Mouse (Mus musculus) kidney, adult 11 months (tissue): ENCODE results near the gene Timm9.

Source experiments
- DNase-seq: peaks from one replicate; pipeline ENCODE4 v3.0.0; 2022

The Timm9 gene

GRCm38 (mm10) chr12:71136130-71136973, at the start of gene Timm9, which contains the start of gene 2700049A03Rik:
Gene Timm9, minus strand, starts transcription at chr12:71136684.
Gene 2700049A03Rik, plus strand, starts transcription at chr12:71136848.
- peak; percentile 77 for DNase-seq

GRCm38 (mm10) chr12:71184396-71184795, 47.9 kb upstream of the Timm9 start:
- DNase-seq = no peak

GRCm38 (mm10) chr12:71183736-71184135, 47.3 kb upstream of the Timm9 start:
- DNase-seq = no peak

GRCm38 (mm10) chr12:71169911-71170310, 33.4 kb upstream of the Timm9 start:
- no peak for DNase-seq

GRCm38 (mm10) chr12:71164410-71164809, 27.9 kb upstream of the Timm9 start:
- no peak for DNase-seq

GRCm38 (mm10) chr12:71157974-71158373, 21.5 kb upstream of the Timm9 start:
- DNase-seq = no peak

- no peak for DNase-seq
These were observed 18.5 kb upstream of the Timm9 start for GRCm38 (mm10) chr12:71154979-71155378.

- no peak for DNase-seq
These were observed 13.7 kb upstream of the Timm9 start for GRCm38 (mm10) chr12:71150167-71150566.

- DNase-seq = no peak
These were observed 13.0 kb upstream of the Timm9 start for GRCm38 (mm10) chr12:71149456-71149855.

- no peak for DNase-seq
These were observed 12.3 kb upstream of the Timm9 start for GRCm38 (mm10) chr12:71148801-71149200.

- no peak for DNase-seq
These were observed 11.2 kb upstream of the Timm9 start for GRCm38 (mm10) chr12:71147641-71148040.

GRCm38 (mm10) chr12:71141189-71141588, 4.7 kb upstream of the Timm9 start:
- no peak for DNase-seq

GRCm38 (mm10) chr12:71139258-71139828, 2.9 kb upstream of the Timm9 start:
- no peak for DNase-seq

GRCm38 (mm10) chr12:71137686-71138085, 1.2 kb upstream of the Timm9 start:
- no peak for DNase-seq

- peak; percentile 74 for DNase-seq
These were observed 549 bp upstream of the Timm9 start for GRCm38 (mm10) chr12:71136974-71137491.

GRCm38 (mm10) chr12:71135581-71135980, 903 bp downstream of the Timm9 start:
- no peak for DNase-seq

- DNase-seq = no peak
These were observed 13.2 kb downstream of the Timm9 start for GRCm38 (mm10) chr12:71123286-71123685.

GRCm38 (mm10) chr12:71122731-71123130, 13.8 kb downstream of the Timm9 start:
- DNase-seq = no peak

GRCm38 (mm10) chr12:71116411-71116810, 20.1 kb downstream of the Timm9 start:
- no peak for DNase-seq

GRCm38 (mm10) chr12:71113675-71114288, 22.7 kb downstream of the Timm9 start:
- peak; percentile 51 for DNase-seq

GRCm38 (mm10) chr12:71113074-71113473, 23.4 kb downstream of the Timm9 start:
- no peak for DNase-seq

- DNase-seq = peak; percentile 64
These were observed 25.2 kb downstream of the Timm9 start, which contains the start of gene Tomm20l for GRCm38 (mm10) chr12:71111331-71111730. Gene Tomm20l, plus strand, starts transcription at chr12:71111428.

GRCm38 (mm10) chr12:71107216-71107771, 29.2 kb downstream of the Timm9 start:
- DNase-seq = no peak
